Mouse (Mus musculus) 3T3-L1 (cell line): ENCODE data around the gene Rad21l.
A peak's percentile ranks its signal among the peaks of the same experiment; 100 is the strongest.
"Not testable (repeated sequence)": the region's sequence is repeated elsewhere in the genome, so short reads cannot be mapped to it uniquely, and the experiment has no call there.

Experiments used
- DNase-seq: peaks from one replicate; pipeline ENCODE4 v3.0.0-alpha.2; 2015; ENCODE audit warnings: low read depth, low spot score

Rad21l gene

DNA sequence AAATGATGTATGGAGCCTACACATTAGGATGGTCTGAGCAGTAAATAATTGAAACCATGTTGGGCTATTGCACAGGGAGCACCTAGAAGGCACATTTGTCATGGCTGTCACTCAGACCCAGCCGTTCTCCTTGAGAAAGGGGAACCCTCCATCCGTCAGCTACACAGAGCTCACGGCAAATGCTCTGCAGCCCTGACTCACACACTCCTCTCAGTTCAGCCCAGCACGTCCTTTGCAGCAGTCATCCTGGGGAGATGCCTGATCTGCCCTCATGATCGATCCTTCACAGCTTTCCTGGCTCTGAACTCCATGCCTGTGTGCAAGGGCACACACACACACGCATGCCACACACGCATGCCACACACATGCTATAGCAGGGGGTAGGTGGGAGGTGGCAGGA is 39.0 kb downstream of the Rad21l start:
- no peak for DNase-seq

DNA sequence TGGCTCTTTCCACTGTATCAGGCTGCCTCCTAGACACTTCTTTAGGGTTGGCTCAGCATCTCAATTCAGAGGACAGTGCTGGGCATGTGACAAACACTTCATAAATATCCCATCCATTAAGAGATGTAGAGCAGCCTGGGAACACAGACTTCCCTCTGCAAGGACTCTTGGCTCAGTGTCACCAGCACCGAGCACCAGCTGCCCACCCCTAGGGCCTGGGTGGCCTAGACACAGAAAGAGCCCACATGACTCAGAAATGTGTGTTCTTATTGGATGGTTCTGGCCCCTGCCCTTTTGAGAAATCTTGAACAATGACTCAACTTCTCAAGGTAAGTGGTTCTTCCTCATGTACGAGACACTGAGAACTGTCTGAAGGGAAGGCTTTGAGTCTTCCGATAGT is 40.3 kb downstream of the Rad21l start:
- DNase-seq: no peak

DNA sequence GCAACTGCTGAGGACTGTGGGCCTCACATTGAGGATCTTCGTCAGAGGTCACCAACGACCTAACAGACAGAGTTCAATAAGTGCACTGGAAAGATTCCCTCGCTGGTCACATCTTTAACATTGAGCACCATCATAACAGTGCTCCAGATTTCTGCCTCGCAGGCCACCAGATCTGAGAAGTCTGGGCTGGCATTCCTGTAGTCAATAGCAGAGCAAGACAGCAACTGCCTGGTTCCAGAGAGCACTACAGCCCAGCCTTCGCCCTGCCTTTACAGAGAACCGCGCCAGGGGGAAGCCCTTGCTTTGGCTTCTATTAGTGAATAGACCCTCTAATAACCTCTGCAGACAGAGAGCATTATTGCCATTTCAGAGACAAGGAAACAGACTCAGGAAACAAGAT is 42.0 kb downstream of the Rad21l start:
- no peak for DNase-seq

DNA sequence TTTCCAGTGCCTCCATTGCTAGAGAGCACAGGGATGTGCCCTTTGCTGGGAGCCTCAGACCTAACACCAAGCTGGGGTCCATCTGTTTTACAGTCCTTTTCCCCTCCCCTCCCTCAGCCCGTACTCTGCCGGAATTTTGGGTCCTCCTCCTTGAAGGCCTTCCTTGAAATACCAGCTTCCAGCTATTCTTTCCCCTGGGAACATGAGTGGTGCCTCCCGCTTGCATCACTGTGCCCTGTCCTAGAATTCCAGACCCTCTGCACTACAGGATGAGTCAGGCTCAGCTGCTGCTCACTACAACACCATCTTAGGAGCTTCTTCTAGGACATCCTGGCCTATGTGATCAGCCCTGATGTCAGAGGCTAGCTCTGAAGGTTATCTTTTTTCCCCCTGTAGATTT is 44.6 kb downstream of the Rad21l start:
- DNase-seq: peak; percentile 52

DNA sequence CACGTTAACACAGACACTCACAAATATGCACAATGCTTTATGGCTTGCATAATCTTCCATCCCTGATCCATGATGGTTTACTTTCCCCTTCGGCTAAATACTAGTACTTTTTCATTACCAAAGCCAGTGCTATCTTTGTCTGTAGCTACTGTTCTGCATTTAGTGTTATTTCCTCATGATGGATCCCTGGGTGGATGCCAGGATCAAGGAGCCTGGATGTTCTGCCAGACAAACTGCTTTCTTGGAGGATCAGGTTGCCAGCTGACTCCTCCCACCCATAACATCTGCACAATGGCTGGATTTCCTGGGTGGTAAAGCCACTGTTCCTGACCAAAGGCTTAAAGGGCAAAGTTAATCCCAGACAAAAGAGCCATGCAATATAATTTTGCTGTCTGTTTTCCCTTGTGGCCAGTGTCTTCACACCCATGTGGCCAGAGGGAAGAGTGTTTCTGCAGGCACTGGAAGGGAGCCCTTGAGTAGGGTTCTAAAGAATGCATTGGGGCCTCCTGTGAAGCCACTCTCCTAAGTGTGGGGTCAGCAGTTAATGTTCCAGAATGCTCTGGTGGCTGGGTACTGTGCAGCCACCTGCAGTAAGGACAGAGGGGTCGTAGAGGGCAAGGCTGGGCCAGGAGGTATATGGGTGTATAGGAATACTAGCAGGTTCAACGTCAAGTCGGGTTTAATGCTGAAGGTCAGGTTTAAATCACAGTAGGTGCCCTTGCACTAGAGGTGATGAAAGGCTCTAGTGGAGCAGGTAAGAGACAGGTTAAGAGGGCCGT is 51.6 kb downstream of the Rad21l start:
- peak; percentile 45 for DNase-seq

DNA sequence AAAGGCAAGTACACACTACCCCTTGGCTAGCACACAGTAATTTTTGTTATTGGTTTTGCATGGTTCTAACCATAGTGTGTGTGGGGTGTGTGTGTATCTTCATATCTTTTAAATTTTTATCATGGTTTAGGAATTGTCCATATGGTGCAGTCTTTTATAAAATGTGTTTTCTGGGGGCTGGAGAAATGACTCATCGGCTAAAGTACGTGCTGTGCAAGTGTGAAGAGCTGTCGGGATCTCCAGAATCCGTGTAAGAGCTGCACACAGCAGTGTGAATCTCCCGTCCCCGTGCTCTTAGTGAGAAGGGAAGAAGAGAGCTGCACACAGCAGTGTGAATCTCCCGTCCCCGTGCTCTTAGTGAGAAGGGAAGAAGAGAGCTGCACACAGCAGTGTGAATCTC is 52.6 kb downstream of the Rad21l start:
- not testable (repeated sequence) for DNase-seq

DNA sequence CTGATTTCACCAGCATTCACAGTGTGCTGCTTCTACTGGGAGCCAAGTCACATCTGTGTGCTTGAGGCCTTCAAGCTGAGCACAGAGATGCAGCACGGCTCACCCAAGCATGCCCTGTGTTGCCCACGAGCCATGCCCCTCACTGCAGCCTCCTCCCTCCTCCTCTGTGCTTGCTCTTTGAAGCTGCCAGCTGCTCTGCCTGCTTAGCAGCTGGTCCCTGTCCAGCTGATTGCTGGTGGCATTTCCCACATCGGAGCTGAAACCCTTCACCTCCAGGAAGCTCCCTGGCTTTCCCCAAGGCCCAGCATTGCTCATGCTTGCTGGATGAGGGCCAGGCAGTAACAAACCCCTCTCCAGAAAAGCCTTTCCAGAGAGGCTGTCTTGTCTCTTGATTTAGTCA is 58.4 kb downstream of the Rad21l start:
- DNase-seq: peak; percentile 46

DNA sequence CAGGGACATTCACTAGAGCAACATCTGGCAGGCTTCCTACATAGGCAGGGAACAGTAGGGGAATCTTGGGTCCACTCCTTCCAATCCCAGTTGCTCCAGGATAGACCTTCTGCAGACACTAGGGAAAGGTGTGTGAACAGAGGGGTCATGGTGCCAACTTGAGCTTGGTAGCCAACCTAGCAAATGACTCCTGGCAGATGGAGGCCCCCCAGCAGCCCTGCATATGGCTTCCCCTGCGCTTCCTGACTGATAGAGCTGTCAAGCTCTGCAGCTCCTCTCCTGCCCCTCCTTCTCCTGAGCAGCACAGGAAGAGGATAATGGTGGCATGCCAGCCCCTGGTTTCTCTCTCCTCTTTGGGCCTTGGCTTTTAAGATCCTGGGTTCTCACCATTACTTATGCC is 59.9 kb downstream of the Rad21l start:
- no peak for DNase-seq

DNA sequence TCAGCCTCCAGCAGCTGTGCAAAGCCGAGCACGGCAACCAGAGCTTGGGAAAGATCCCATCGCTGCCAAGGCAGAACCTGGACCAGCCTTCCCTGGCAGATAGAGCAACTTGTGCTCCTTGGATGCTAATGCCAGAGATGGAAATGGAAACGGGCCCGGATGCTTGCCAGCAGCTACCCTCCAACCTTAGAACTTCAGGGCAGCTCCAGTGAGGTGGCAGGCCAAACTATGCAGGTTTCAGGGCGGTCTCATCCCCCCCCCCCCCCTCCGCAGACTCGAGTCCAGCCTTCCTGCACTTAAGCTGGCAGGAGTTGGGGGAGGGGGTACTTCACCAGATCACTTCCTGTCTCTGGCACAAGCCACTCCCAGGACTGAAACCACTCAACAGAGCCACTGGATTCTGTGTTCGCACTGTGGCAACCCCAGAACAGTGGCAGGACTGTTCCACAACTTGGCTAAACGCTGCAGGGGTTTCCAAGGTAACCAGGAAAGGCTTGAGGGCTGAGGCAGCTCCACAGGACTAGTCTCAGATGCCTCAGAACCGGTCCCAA is 62.8 kb downstream of the Rad21l start:
- peak; percentile 47 for DNase-seq

DNA sequence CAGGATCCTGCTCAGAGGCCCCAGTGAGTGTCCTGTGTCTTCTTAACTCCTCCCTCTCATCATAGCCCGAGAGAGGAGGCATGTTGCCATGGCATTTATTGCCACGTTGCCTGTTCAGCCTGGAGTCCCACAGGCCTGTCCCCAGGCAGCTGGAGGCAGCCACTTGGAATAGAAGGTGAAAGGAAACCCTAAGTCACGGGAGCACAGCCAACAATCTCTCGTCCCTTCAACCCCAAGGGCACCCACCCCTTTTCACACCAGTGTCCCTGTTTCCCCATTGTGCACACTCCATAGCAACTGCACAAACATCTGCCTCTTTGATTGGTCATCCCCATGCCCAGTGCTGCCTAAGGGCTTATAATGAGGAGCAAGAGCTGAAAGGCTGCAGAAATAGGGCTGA is 64.7 kb downstream of the Rad21l start:
- peak; percentile 6 for DNase-seq

DNA sequence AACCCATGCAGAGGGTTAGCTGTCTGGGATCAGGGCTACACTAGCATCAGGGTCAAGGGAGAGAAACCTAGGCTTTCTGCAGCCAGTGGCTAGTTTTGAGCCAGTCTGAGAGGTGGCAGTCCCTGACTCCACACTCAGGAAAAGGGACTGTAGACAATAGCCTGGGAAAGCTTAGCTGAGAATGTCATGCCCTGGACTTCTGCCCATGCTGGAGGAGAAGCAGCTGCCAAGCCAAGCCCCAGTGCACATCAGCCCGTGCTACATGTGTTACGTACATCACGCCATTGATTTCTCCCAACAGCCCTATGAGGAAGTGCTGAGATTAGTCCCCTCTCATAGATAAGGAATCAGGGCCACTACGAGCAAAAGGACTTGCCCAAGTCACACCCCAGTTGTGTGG is 66.2 kb downstream of the Rad21l start:
- no peak for DNase-seq

DNA sequence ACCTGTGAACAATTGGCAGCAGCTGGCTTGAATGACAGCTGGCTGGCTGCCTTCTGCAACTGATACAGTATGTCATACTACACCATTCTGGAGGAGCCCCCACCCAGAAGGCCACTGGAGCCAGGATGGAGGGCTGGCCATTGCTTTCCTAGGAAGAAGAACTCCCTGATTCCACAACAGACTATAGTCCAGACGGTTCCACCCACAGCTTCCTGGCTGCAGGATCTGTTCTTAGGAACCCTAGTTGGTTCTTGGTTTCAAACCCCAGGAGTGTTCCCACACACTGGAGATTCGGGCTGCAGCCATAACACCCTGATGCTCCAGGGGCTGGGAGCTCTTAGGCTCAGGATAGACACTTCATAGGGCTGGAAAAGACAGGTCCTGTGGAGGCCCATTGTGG is 70.3 kb downstream of the Rad21l start:
- DNase-seq: no peak
